Mouse (Mus musculus): ENCODE data around the gene Cpsf3. TPM values are rescaled to one million over a fixed set of nuclear protein-coding genes. Genes with fewer than 3 reads are reported as not detected.
A peak's percentile ranks its signal among the peaks of the same experiment; 100 is the strongest.

The Cpsf3 gene
- total RNA-seq, 2 experiments from 2014 or later = 17.3 to 21.0 TPM

GRCm38 (mm10) chr12:21302361-21302783 lies 17.2 kb downstream of the Cpsf3 start:
- no peak for TF ChIP-seq CTCF (IDR thresholded peaks at IDR 0.05)
- no peak overlapping the region for H3K4me3 ChIP-seq
- DNase-seq = no peak
- no peak overlapping the region for H3K27ac ChIP-seq
- intact Hi-C loops (cut with DNase I) = no loop called here

GRCm38 (mm10) chr12:21305741-21306140 lies 20.6 kb downstream of the Cpsf3 start:
- TF ChIP-seq CTCF (IDR thresholded peaks at IDR 0.05) = no peak
- Histone ChIP-seq H3K4me3 (no peak overlapping the region), H3K27ac (no peak overlapping the region)
- DNase-seq = no peak
- intact Hi-C loops (cut with DNase I) = no loop called here

- intact Hi-C loops (cut with DNase I) = no loop called here
- no peak overlapping the region for H3K27ac ChIP-seq
- no peak for DNase-seq
- no peak for TF ChIP-seq CTCF (IDR thresholded peaks at IDR 0.05)
- H3K4me3 ChIP-seq = no peak overlapping the region
These were observed 21.5 kb downstream of the Cpsf3 start for GRCm38 (mm10) chr12:21306721-21307120.

GRCm38 (mm10) chr12:21312201-21312600 lies 27.0 kb downstream of the Cpsf3 start:
- Histone ChIP-seq H3K27ac (no peak overlapping the region), H3K4me3 (no peak overlapping the region)
- no peak for DNase-seq
- TF ChIP-seq CTCF (IDR thresholded peaks at IDR 0.05) = no peak
- intact Hi-C loops (cut with DNase I) = no loop called here

- peak; percentile 88 for DNase-seq
- intact Hi-C loops (cut with DNase I) = no loop called here
- no peak for TF ChIP-seq CTCF (IDR thresholded peaks at IDR 0.05)
- Histone ChIP-seq H3K27ac (peak within 1 kb of the TSS; percentile 87), H3K4me3 (peak within 1 kb of the TSS; percentile 94)
These were observed 31.0 kb downstream of the Cpsf3 start, which contains the start of gene Iah1 for GRCm38 (mm10) chr12:21315923-21316868. Gene Iah1 (plus strand): TSS chr12:21316389.

GRCm38 (mm10) chr12:21316869-21317265 lies 31.7 kb downstream of the Cpsf3 start:
- Histone ChIP-seq H3K4me3 (peak overlapping the region; percentile 94), H3K27ac (peak overlapping the region; percentile 87)
- DNase-seq = peak; percentile 58
- no peak for TF ChIP-seq CTCF (IDR thresholded peaks at IDR 0.05)
- intact Hi-C loops (cut with DNase I) = no loop called here

- H3K27ac ChIP-seq = no peak overlapping the region
- peak; percentile 62 for DNase-seq
- no peak overlapping the region for H3K4me3 ChIP-seq
- intact Hi-C loops (cut with DNase I) = no loop called here
- peak; percentile 83 for TF ChIP-seq CTCF (IDR thresholded peaks at IDR 0.05)
These were observed 33.1 kb downstream of the Cpsf3 start for GRCm38 (mm10) chr12:21318143-21318895.

- intact Hi-C loops (cut with DNase I) = no loop called here
- Histone ChIP-seq H3K27ac (no peak overlapping the region), H3K4me3 (no peak overlapping the region)
- TF ChIP-seq CTCF (IDR thresholded peaks at IDR 0.05) = no peak
- DNase-seq = no peak
These were observed 35.1 kb downstream of the Cpsf3 start for GRCm38 (mm10) chr12:21320317-21320716.

GRCm38 (mm10) chr12:21321170-21321569 lies 36.0 kb downstream of the Cpsf3 start:
- DNase-seq = no peak
- Histone ChIP-seq H3K4me3 (no peak overlapping the region), H3K27ac (no peak overlapping the region)
- no peak for TF ChIP-seq CTCF (IDR thresholded peaks at IDR 0.05)
- intact Hi-C loops (cut with DNase I) = no loop called here

GRCm38 (mm10) chr12:21322296-21322695 lies 37.1 kb downstream of the Cpsf3 start:
- DNase-seq = no peak
- TF ChIP-seq CTCF (IDR thresholded peaks at IDR 0.05) = no peak
- no peak overlapping the region for H3K4me3 ChIP-seq
- intact Hi-C loops (cut with DNase I) = no loop called here
- no peak overlapping the region for H3K27ac ChIP-seq

- no peak for DNase-seq
- TF ChIP-seq CTCF (IDR thresholded peaks at IDR 0.05) = no peak
- Histone ChIP-seq H3K4me3 (no peak overlapping the region), H3K27ac (no peak overlapping the region)
- intact Hi-C loops (cut with DNase I) = no loop called here
These were observed 37.7 kb downstream of the Cpsf3 start for GRCm38 (mm10) chr12:21322856-21323255.

- no peak overlapping the region for H3K27ac ChIP-seq
- H3K4me3 ChIP-seq = no peak overlapping the region
- intact Hi-C loops (cut with DNase I) = no loop called here
- no peak for TF ChIP-seq CTCF (IDR thresholded peaks at IDR 0.05)
- DNase-seq = no peak
These were observed 38.9 kb downstream of the Cpsf3 start for GRCm38 (mm10) chr12:21324101-21324500.

- Histone ChIP-seq H3K27ac (no peak overlapping the region), H3K4me3 (no peak overlapping the region)
- no peak for TF ChIP-seq CTCF (IDR thresholded peaks at IDR 0.05)
- no peak for DNase-seq
- intact Hi-C loops (cut with DNase I) = no loop called here
These were observed 40.1 kb downstream of the Cpsf3 start for GRCm38 (mm10) chr12:21325266-21325665.

Data from gastrocnemius, adult 2 months (tissue).